In genomic region chr16:17392784-17393183, GRCm38 (mm10) we compare ENCODE assay signal across 24 mouse cellular contexts. TPM values are rescaled to one million over a fixed set of nuclear protein-coding genes. Genes with fewer than 3 reads are reported as not detected.
DNase-seq lines count a peak whose midpoint lies in the region; ATAC-seq and TF ChIP-seq lines count a peak whose summit lies in the region.
"Had no signal": no experiment of that assay in that cellular context is flagged by ENCODE, and none has a peak within 500 bp of the region (broad histone marks: within the 10 kb centered on the region; RNA-seq: fewer than 3 reads in every experiment).

No protein-coding gene starts in this region.

- H3K4me1 ChIP-seq in kidney, embryonic 16.5 days (ENCODE audit: insufficient read depth, low read length) = 0 out of 2 replicates have a peak, but pooled peaks cover 5% of the 10 kb centered on the region
- no peaks in the 10 kb centered on the region for H3K4me1 ChIP-seq in lung, embryonic 14.5 days (ENCODE audit: insufficient read depth)
- 0 out of 2 replicates have a peak, but pooled peaks cover 3% of the 10 kb centered on the region for H3K4me1 ChIP-seq in stomach, embryonic 15.5 days
- H3K4me1 ChIP-seq: forebrain, embryonic 15.5 days; limb, embryonic 15.5 days; lung, embryonic 15.5 days; midbrain, embryonic 15.5 days; neural tube, embryonic 12.5 days had no signal

- H3K9ac ChIP-seq in kidney, embryonic 16.5 days (replicated peaks; ENCODE audit: low read length) = no peak overlapping the region
- H3K9ac ChIP-seq in lung, embryonic 14.5 days = no peak overlapping the region
- H3K9ac ChIP-seq in stomach, embryonic 15.5 days = no peak overlapping the region
- H3K9ac ChIP-seq: embryonic facial prominence, embryonic 13.5 days; forebrain, embryonic 15.5 days; hindbrain, embryonic 14.5 days; limb, embryonic 15.5 days; liver, embryonic 14.5 days; lung, embryonic 15.5 days; midbrain, embryonic 15.5 days; neural tube, embryonic 12.5 days had no signal

- WGBS in kidney, embryonic 16.5 days = 63% methylated on average over 4 of the region's 4 CpGs
- WGBS in lung, embryonic 14.5 days = 61% methylated on average over 4 of the region's 4 CpGs
- 61% methylated on average over 4 of the region's 4 CpGs for WGBS in stomach, embryonic 15.5 days

- H3K9me3 ChIP-seq in kidney, embryonic 16.5 days (ENCODE audit: low read length) = no peaks in the 10 kb centered on the region
- H3K9me3 ChIP-seq in lung, embryonic 14.5 days (ENCODE audit: low read depth, low read length) = no peaks in the 10 kb centered on the region
- no peaks in the 10 kb centered on the region for H3K9me3 ChIP-seq in stomach, embryonic 15.5 days
- H3K9me3 ChIP-seq: embryonic facial prominence, embryonic 13.5 days; forebrain, embryonic 15.5 days; limb, embryonic 15.5 days; lung, embryonic 15.5 days; midbrain, embryonic 15.5 days; neural tube, embryonic 12.5 days had no signal

- peaks cover 6% of the 10 kb centered on the region; the same call in 1 of the 2 replicates for H3K36me3 ChIP-seq in kidney, embryonic 16.5 days (ENCODE audit: insufficient read depth, low read length)
- H3K36me3 ChIP-seq in lung, embryonic 14.5 days (ENCODE audit: insufficient read depth) = no peaks in the 10 kb centered on the region
- no peaks in the 10 kb centered on the region for H3K36me3 ChIP-seq in stomach, embryonic 15.5 days
- H3K36me3 ChIP-seq: lung, embryonic 15.5 days had no signal

- DNase-seq in adrenal gland, adult 2 months = peak; percentile 28
- no peak for DNase-seq in adrenal gland, postnatal 4 days (ENCODE audit: low spot score in 2 of 2)
- DNase-seq in kidney, adult 18-20 months = peak; percentile 18
- DNase-seq in lung, embryonic 14.5 days = peak; percentile 28
- DNase-seq in lung, postnatal 25 days (ENCODE audit: low spot score) = no peak
- no peak for DNase-seq in left cerebral cortex, adult 8-10 months (ENCODE audit: low spot score in 2 of 2)
- DNase-seq: cerebellum, postnatal 25 days; gastrocnemius, postnatal 10 days; lung, postnatal 4 days; right cerebral cortex, postnatal 14 days; thymus, postnatal 14 days had no signal

- no peak for TF ChIP-seq CTCF in lung, embryonic 14.5 days (IDR thresholded peaks at IDR 0.05; ENCODE audit: low read depth)

- no peak overlapping the region for H3K4me3 ChIP-seq in kidney, embryonic 16.5 days (ENCODE audit: low read length)
- H3K4me3 ChIP-seq in lung, embryonic 14.5 days (ENCODE audit: low read depth, low read length) = no peak overlapping the region
- H3K4me3 ChIP-seq in stomach, embryonic 15.5 days (replicated peaks) = no peak overlapping the region
- H3K4me3 ChIP-seq: embryonic facial prominence, embryonic 13.5 days; forebrain, embryonic 15.5 days; limb, embryonic 15.5 days; lung, embryonic 15.5 days; midbrain, embryonic 15.5 days; neural tube, embryonic 12.5 days had no signal

- no peak overlapping the region for H3K4me2 ChIP-seq in kidney, embryonic 16.5 days (replicated peaks; ENCODE audit: low read depth, low read length)
- H3K4me2 ChIP-seq in lung, embryonic 14.5 days = no peak overlapping the region
- no peak overlapping the region for H3K4me2 ChIP-seq in stomach, embryonic 15.5 days
- H3K4me2 ChIP-seq: embryonic facial prominence, embryonic 13.5 days; forebrain, embryonic 15.5 days; hindbrain, embryonic 14.5 days; limb, embryonic 15.5 days; lung, embryonic 15.5 days; midbrain, embryonic 15.5 days; neural tube, embryonic 12.5 days had no signal

- no peak overlapping the region for H3K27ac ChIP-seq in kidney, embryonic 16.5 days (ENCODE audit: low read length)
- no peak overlapping the region for H3K27ac ChIP-seq in lung, embryonic 14.5 days (ENCODE audit: low read depth)
- peak overlapping the region; percentile 16; the same call in 1 of the 2 replicates for H3K27ac ChIP-seq in stomach, embryonic 15.5 days
- H3K27ac ChIP-seq: embryonic facial prominence, embryonic 13.5 days; forebrain, embryonic 15.5 days; hindbrain, embryonic 14.5 days; limb, embryonic 15.5 days; liver, embryonic 14.5 days; lung, embryonic 15.5 days; midbrain, embryonic 15.5 days; neural tube, embryonic 12.5 days had no signal

- ATAC-seq in kidney, embryonic 16.5 days (ENCODE audit: low FRiP score, low TSS enrichment) = no peak
- no peak for ATAC-seq in lung, embryonic 14.5 days (ENCODE audit: insufficient read depth)
- ATAC-seq in stomach, embryonic 15.5 days (ENCODE audit: insufficient read depth, low FRiP score, low read depth) = no peak
- ATAC-seq: CD4-positive, CD25-positive, alpha-beta regulatory T cell, adult 4 months; forebrain, embryonic 15.5 days; inflammation-experienced regulatory T-cells, adult 6 months; midbrain, embryonic 15.5 days; Patski had no signal

- no peaks in the 10 kb centered on the region for H3K27me3 ChIP-seq in kidney, embryonic 16.5 days (ENCODE audit: insufficient read depth, low read length)
- H3K27me3 ChIP-seq in lung, embryonic 14.5 days (ENCODE audit: insufficient read depth, low read length) = no peaks in the 10 kb centered on the region
- no peaks in the 10 kb centered on the region for H3K27me3 ChIP-seq in stomach, embryonic 15.5 days (replicated peaks)
- H3K27me3 ChIP-seq: embryonic facial prominence, embryonic 13.5 days; forebrain, embryonic 15.5 days; limb, embryonic 15.5 days; lung, embryonic 15.5 days; midbrain, embryonic 15.5 days; neural tube, embryonic 12.5 days; Patski had no signal

RNA-seq across cellular contexts. Expression of gene Snap29, which starts 13.0 kb away (rescaled TPM):
- 10 to 100 TPM; 23.0 to 37.7 TPM for total RNA-seq in adrenal gland, adult 2 months (2021)
- polyA plus RNA-seq in adrenal gland, adult 2 months (2012; rRNA removed) = 3.4 and 4.8 TPM in 2 replicates
- total RNA-seq in adrenal gland, postnatal 4 days (2021) = 10 to 100 TPM; 22.9 TPM
- polyA plus RNA-seq in kidney, embryonic 16.5 days (2015; fragmentation: Nextera tagmentation; extraction: Ambion mirVana) = 14.7 and 15.6 TPM in 2 replicates
- 5.1 and 6.3 TPM in 2 replicates for polyA plus RNA-seq in lung, embryonic 14.5 days (2014; fragmentation: Nextera tagmentation; extraction: Ambion mirVana)
- polyA plus RNA-seq in stomach, embryonic 15.5 days (2015; fragmentation: Nextera tagmentation; extraction: Ambion mirVana) = 14.4 and 16.1 TPM in 2 replicates
- 10 to 100 TPM; 16.8 to 18.0 (median 17.1) TPM for total RNA-seq in left cerebral cortex, adult 8-10 months (2022)

RNA-seq across cellular contexts. Expression of gene Pi4ka, which starts 13.3 kb away (rescaled TPM):
- total RNA-seq in adrenal gland, adult 2 months (2021) = 100 to 1,000 TPM in 1 of 2 experiments, 10 to 100 TPM in 1; 84.8 to 119 TPM
- polyA plus RNA-seq in adrenal gland, adult 2 months (2012; rRNA removed) = 30.4 and 39.6 TPM in 2 replicates
- 10 to 100 TPM; 65.0 to 70.9 TPM for total RNA-seq in adrenal gland, postnatal 4 days (2021)
- polyA plus RNA-seq in kidney, embryonic 16.5 days (2015; fragmentation: Nextera tagmentation; extraction: Ambion mirVana) = 39.1 and 39.2 TPM in 2 replicates
- 33.8 and 37.9 TPM in 2 replicates for polyA plus RNA-seq in lung, embryonic 14.5 days (2014; fragmentation: Nextera tagmentation; extraction: Ambion mirVana)
- 28.1 and 28.4 TPM in 2 replicates for polyA plus RNA-seq in stomach, embryonic 15.5 days (2015; fragmentation: Nextera tagmentation; extraction: Ambion mirVana)
- total RNA-seq in left cerebral cortex, adult 8-10 months (2022) = 100 to 1,000 TPM; 312 to 368 (median 333) TPM

RNA-seq across cellular contexts. Expression of gene Crkl, which starts 59.0 kb away (rescaled TPM):
- total RNA-seq in adrenal gland, adult 2 months (2021) = 10 to 100 TPM; 30.3 to 49.1 TPM
- polyA plus RNA-seq in adrenal gland, adult 2 months (2012; rRNA removed) = 60.0 and 83.4 TPM in 2 replicates
- 10 to 100 TPM; 32.1 to 35.0 TPM for total RNA-seq in adrenal gland, postnatal 4 days (2021)
- polyA plus RNA-seq in kidney, embryonic 16.5 days (2015; fragmentation: Nextera tagmentation; extraction: Ambion mirVana) = 77.6 and 78.5 TPM in 2 replicates
- polyA plus RNA-seq in lung, embryonic 14.5 days (2014; fragmentation: Nextera tagmentation; extraction: Ambion mirVana) = 61.9 and 74.1 TPM in 2 replicates
- polyA plus RNA-seq in stomach, embryonic 15.5 days (2015; fragmentation: Nextera tagmentation; extraction: Ambion mirVana) = 55.1 and 56.0 TPM in 2 replicates
- total RNA-seq in left cerebral cortex, adult 8-10 months (2022) = 10 to 100 TPM; 34.5 to 41.4 (median 34.8) TPM

Comparison
In these comparisons a context has a peak if more than half of its experiments do, and no peak if none do; other contexts are left out.
1. DNase-seq: peak in adrenal gland, adult 2 months (single experiment), kidney, adult 18-20 months (single experiment) and lung, embryonic 14.5 days (single experiment); none in adrenal gland, postnatal 4 days (0 of 2), lung, postnatal 25 days (single experiment) and left cerebral cortex, adult 8-10 months (0 of 2).